Mouse (Mus musculus) urinary bladder, postnatal 36 days (tissue): ENCODE data around the gene Chit1.
A peak's percentile ranks its signal among the peaks of the same experiment; 100 is the strongest.

Experiments
- DNase-seq, 2 experiments: peaks; one replicate each; pipeline ENCODE4 v3.0.0; 2022; ENCODE audit warnings: low spot score in 2 of 2, mixed read lengths in 1 of 2

Gene Chit1

DNA sequence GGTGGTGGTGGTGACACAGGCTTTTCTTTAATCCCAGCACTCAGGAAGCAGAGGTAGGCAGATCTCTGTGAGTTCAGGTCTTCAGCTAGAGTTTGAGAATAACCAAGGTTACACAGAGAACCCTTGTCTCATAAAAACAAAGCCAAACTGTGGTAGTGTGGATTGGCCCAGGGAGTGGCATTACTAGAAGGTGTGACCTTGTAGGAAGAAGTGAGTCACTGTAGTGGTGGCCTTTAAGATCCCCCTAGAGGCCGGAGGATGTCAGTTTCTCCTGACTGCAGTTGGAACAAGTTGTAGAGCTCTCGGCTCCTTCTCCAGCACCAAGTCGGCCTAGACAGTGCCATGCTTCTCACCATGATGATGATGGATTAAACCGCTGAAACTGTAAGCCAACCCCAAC is at the start of gene Chit1:
Gene Chit1 (plus strand): TSS at position 264 of the 400 bp plus-strand sequence.
- DNase-seq, result no peak

DNA sequence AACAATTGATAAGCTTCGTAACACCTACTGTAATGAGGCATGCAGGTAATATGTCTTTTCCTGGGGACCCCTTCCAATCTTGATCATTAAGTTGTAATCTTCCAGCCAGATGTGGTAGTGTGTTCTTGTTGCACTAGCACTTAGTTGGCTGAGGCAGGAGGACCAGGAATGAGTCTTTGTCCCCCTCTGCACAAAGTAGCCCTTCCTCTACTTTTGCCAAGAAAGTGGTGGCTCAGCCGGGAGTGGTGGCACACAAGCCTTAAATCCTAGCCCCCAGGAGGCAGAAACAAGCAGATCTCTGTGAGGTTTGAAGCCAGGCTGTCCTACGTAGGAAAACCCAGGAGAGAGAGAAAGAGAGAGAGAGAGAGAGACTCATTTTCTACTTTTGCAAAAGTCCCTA is 49.1 kb upstream of the Chit1 start:
- DNase-seq, result no peak

GRCm38 (mm10) chr1:134062411-134063085 is 48.5 kb upstream of the Chit1 start:
- no peak for DNase-seq

- DNase-seq, result peak in 1 of 2 experiments; percentile 79
Measured at GRCm38 (mm10) chr1:134063086-134063772, 47.8 kb upstream of the Chit1 start.

DNA sequence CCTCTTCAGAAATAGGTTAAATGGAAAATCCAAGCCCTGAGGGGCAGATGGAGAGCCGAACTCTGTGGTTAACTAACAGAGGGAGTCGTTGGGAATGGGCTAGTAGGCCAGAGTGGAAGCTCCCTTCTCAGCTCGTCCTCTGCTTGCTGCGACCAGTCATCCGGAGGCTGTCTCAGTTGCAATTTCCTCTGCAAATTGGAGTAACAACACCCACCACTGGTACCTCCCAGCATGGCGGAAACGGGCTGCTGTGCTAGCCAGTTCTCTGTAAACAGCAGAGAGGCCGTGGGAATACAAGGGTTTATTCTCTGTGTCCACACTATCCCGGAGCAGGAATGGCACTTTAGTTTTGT is 47.3 kb upstream of the Chit1 start:
- DNase-seq, result no peak

DNA sequence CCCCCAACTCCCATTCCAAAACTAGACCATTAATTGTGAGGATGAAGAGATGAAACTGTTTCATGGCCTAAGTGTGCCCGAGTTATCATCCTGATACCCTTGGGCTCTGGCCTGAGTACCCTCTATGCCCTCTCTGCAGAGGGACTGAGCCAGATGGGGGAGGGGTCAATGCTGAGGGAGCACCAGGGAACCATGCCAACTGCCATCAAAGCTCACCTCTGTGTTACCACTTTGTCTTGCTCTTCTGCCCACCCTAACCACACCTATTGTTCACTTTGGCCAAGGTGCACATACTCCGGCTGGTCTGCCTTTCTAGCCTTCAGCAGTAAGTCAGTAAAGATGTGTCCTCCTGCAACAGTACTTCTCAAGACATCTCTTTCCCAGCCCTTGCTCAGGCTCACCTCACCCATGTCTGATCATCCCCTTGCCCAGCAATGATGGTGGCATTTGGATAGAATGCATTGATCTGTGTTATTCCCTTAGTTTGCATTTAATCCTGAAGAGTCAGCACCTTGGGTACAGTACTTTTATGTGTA is 46.7 kb upstream of the Chit1 start:
- no peak for DNase-seq

GRCm38 (mm10) chr1:134065241-134065809 is 45.7 kb upstream of the Chit1 start:
- peak in 1 of 2 experiments; percentile 68 for DNase-seq

DNA sequence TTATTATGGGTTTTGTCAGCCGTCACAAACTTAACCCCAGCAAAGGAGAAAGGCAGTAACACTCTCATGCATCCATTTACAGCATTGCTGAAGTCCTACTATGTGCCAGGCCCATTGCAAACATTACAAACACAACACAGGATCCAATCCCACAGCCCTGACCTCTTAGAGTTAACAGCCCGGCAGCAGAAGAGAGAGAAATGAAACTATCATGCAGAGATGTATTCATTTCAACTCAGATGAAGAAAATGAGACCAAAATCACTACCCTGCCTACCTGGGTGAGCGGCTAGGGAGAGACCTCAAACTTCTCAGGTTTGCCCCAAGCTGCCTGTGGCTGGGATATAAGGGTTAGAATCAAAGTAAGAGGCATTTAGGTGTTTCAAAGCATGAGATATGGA is 44.5 kb upstream of the Chit1 start:
- no peak for DNase-seq

GRCm38 (mm10) chr1:134067143-134067619 is 43.9 kb upstream of the Chit1 start:
- peak; percentile 70 to 77 for DNase-seq

GRCm38 (mm10) chr1:134070099-134070669 is 40.9 kb upstream of the Chit1 start:
- DNase-seq, result no peak

DNA sequence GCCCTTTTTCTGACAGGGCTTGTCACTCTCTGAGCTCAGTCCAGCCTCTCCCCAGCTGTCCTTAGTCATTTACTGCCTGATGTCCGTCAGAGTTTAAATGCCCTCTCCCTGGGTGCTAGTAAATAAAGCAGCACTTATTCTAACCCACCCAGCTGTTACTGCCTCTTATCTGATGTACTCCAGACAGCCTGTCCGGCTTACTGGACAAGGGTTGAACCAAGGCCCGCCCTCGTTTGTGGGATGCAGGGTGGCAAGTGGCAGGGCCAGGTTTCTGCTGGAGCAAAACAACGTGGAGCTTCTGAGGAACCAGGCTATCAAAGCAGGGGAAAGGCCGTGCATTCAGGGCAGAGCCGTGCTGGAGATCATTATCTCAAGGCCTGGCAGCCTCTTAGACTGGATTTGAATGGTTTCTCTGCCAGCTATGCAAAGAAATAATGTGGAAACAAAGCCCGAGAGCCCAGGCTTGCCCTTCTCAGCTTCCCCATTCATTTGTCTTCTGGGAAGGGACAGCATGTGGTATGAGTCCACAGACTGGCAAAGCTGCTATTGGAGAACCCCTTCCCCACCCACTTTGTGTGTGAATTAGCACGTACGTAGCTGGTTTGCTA is 39.5 kb upstream of the Chit1 start:
- DNase-seq, result peak in 1 of 2 experiments; percentile 83

DNA sequence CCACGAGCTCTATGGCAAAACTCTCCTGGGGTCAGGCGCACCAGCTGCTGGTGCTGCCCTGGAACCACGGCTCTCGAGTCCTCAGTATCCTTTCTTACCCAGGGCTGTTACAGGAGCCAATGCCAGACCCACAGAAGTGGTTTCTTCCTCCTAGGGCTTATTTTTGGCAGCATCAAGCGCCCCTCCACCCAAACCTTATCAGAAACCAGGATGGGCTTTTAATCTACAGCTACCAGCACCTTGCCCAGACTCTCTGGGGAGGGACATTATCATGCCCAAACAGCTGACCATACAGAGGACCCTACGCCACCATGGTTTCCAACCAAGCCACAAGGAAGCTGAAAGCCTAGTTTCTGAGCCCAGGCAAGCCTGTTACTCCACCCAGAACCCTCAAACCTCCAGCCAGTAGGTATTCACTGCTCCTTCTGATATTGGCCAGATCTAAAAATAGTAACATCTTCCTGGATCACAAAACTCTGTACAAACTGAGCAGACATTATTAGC is 37.9 kb upstream of the Chit1 start:
- no peak for DNase-seq

DNA sequence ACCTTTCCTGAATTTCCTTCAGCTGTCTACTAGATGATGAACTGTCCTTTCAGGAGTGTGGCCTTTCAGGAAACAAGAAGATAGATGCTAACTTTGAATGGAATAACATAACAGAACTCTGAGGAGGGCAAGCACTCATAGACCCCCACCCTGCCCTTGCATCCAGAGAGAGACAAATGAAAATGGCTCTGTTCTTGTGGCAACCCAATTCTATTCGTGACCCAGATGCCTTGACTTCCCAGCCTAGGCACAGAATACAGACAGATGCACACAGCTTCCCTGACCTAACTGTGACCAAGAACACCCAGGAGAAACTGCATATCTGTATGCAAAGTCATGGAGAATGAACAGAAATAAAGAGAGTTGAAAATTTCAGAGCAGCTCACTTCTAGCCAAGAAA is 37.4 kb upstream of the Chit1 start:
- no peak for DNase-seq

DNA sequence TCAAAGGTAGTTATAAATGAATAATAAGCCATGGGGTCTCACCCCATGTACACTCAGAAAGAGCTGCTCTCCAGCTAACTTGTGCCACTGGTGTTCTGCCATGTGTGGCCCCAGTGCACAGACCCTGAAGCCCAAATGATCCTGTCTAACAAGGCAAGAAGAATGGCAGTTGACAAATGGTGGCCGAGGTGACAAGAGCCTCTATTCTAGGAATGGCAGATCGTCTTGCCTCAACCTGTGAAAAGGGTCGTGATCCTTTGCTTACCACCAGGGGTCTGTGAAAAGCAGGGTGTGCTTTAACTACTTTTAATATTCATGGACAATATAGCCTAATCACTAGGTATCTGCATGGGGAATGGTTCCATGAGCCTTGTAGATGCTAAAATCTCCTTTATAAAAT is 36.9 kb upstream of the Chit1 start:
- DNase-seq, result no peak

GRCm38 (mm10) chr1:134074606-134075005 is 36.4 kb upstream of the Chit1 start:
- no peak for DNase-seq

DNA sequence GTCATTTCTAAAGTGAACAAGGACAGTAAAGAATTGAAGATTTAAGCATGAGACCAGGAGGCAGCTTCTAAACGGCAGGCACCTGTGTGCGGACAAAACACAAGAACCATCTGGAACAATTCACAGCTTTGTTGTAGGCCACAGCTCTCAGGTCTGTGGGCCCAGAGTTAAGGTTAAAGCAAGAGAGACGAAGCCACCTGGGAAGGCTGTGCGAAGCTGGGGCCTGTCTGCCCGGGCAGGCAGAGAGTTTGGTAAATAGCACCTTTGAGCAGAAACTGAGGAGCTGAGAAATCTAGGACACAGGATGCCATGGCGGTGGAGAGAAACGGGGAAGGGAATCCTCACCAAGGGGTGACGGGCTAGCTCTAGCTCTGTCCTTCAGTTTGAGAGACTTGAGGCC is 35.5 kb upstream of the Chit1 start:
- no peak for DNase-seq

GRCm38 (mm10) chr1:134076789-134077188 is 34.3 kb upstream of the Chit1 start:
- DNase-seq, result no peak

DNA sequence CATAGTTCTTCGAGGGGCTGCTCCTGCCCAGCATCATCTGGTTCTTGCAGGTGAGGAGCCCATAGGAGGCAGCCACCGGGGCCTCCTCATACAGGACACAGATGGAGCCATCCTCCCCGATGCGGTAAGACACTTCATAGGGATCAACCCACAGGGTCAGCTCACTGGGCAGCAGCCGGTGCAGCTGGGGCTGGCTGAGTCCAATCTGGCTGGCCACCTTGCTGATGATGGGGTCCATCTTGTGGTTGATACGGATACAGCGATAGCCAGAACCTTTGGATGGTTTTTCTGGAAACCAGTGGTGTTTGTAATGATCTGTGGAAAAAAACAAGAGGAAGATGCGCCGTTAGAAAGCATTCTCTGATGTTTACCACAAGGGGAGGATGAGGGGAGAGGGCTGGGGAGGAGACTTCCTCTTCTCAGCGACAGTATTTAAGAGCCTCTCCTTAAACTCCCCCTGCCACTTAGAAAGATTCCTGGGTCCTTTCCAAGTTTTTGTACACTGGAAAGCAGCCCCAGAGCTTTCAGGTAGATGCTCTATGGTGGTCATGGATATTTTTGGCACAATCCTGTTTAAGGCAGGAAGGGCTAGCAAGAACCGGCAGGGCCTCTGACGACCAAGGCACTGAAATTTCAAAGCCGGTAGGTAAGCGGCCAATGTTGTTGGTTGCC is 33.5 kb upstream of the Chit1 start:
- DNase-seq, result peak in 1 of 2 experiments; percentile 42

GRCm38 (mm10) chr1:134078061-134078795 is 32.8 kb upstream of the Chit1 start:
- DNase-seq, result peak; percentile 68 to 74

DNA sequence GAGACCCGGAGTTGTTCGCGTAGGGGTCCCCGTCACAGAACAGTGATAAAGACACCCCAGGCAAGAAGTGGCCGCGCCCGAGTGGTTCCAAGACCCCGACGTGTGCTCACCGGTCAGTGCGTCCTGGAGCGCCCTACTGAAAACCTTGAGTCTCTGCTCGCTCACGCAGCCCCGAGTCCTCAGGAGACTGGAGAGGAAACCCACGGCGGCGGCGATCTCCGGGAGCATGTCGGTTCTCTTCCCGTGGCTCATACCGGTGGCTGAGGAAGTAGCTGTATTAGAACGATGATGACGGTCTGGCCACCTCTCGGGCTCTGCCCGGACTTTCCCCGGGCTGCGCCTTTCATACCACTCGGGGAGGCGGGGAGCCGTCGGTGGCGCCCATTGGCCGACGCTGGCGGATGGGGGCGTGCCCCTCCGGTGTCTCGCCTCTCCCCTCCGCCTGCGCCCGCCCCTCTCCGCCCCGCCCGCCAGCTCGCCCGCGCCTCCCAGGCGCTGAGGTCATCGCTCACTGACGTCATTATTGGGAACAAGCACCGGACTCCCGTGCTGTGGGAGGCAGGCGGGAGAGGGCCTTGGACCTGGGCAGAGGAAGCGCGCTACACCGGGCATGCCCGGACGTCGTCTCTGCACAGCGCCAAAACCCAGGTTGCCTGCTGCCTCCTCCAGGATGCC is 32.1 kb upstream of the Chit1 start, which contains the start of gene Btg2:
Gene Btg2 (minus strand): TSS at position 319 of the 675 bp plus-strand sequence.
- peak; percentile 95 to 98 for DNase-seq
